Mouse (Mus musculus) megakaryocyte, embryonic 14.5 days (primary cell): ENCODE measurements around the gene Olfr575.

Source experiments
- FLI1 ChIP-seq: IDR thresholded peaks from 2 replicates; pipeline ENCODE4 v1.6.1; 2012; ENCODE audit warnings: low read length, inconsistent platforms, mixed read lengths
- GATA1 ChIP-seq: IDR thresholded peaks from 3 replicates; pipeline ENCODE4 v1.6.1; 2012; ENCODE audit warnings: mixed read lengths, low read length, inconsistent platforms, borderline replicate concordance

DNA sequence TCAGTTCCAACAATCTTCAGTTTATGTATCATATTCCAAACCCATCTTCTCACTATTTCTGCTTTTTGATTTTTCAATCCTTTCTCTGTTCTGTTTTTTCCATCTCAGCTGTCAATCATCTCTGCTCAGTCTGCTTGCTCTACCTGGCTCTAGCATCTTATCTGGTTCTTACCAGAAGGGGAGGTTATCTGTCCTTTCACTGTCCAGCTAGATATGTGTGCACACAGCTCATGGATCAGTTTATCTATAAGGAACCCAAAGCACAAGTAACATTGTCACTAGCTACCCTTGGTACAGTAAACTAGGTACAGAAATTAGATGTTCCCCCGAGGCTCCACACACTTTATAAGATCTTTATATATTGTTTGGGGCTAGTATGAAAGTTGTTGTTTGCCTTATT, 15.2 kb downstream of the Olfr575 start:
- no peak for TF ChIP-seq FLI1
- TF ChIP-seq GATA1: no peak
